Mouse (Mus musculus) heart, adult 2 months (tissue): ENCODE data around the gene Hivep2. TPM values are rescaled to one million over a fixed set of nuclear protein-coding genes. Genes with fewer than 3 reads are reported as not detected.
A peak's percentile ranks its signal among the peaks of the same experiment; 100 is the strongest.

Source experiments
- DNase-seq, 2 experiments: peaks; one replicate each; pipeline ENCODE4 v3.0.0; 2021
- H3K27ac ChIP-seq: fragments of 200-600 bp; 2 replicates; pipeline ENCODE4 v1.8.1; 2022
- H3K27me3 ChIP-seq: fragments of 200-500 bp; 2 replicates; pipeline ENCODE4 v1.6.1; 2012; ENCODE audit warnings: mild to moderate bottlenecking, low read length, inconsistent platforms, mixed read lengths; ENCODE audit not compliant: control insufficient read depth, insufficient read depth
- H3K36me3 ChIP-seq: fragments of 200-500 bp; 2 replicates; pipeline ENCODE4 v1.6.1; 2012; ENCODE audit warnings: low read length, inconsistent platforms; ENCODE audit not compliant: control insufficient read depth, insufficient read depth
- H3K4me1 ChIP-seq: fragments of 200-500 bp; 2 replicates; pipeline ENCODE4 v1.6.1; 2011; ENCODE audit warnings: low read length; ENCODE audit not compliant: control insufficient read depth, insufficient read depth
- H3K4me3 ChIP-seq: fragments of 200-600 bp; 2 replicates; pipeline ENCODE4 v1.8.1; 2022
- H3K79me2 ChIP-seq: fragments of 200-500 bp; replicated peaks from 2 replicates; pipeline ENCODE4 v1.6.1; 2012; ENCODE audit warnings: mild to moderate bottlenecking, inconsistent platforms, low read length, moderate library complexity, mixed read lengths; ENCODE audit not compliant: control insufficient read depth, insufficient read depth
- H3K9ac ChIP-seq: fragments of 200-500 bp; 2 replicates; pipeline ENCODE4 v1.6.1; 2012; ENCODE audit warnings: low read depth, mild to moderate bottlenecking, control low read depth, inconsistent platforms, low read length, mixed read lengths
- CTCF ChIP-seq: fragments of 200-600 bp; IDR thresholded peaks from 2 replicates; pipeline ENCODE4 v1.8.1; 2022; ENCODE audit warnings: antibody characterized with exemption, mild to moderate bottlenecking, moderate library complexity
- EP300 ChIP-seq: fragments of 200-500 bp; IDR thresholded peaks from 2 replicates; pipeline ENCODE4 v1.6.1; 2011; ENCODE audit warnings: low read depth, low read length, control low read depth; ENCODE audit not compliant: insufficient read depth
- POLR2A ChIP-seq: fragments of 200-500 bp; IDR thresholded peaks from 2 replicates; pipeline ENCODE4 v1.6.1; 2011; ENCODE audit warnings: mild to moderate bottlenecking, low read depth, low read length, control low read depth; ENCODE audit not compliant: insufficient read depth
- WGBS: fragments of 180-500 bp; shearing (Covaris S2); methylation state at CpG from one replicate; pipeline ENCODE4 v1.1.7; 2018; 5-methylcytosine and 5-hydroxymethylcytosine counted together
- intact Hi-C: fragments of 180-260 bp; cut with DNase I; formaldehyde crosslinking; loops from one replicate; pipeline ENCODE4 v1.15.1; 2025
- polyA plus RNA-seq: library from polyadenylated mRNA; depleted of rRNA; stranded (reverse); fragments of >200 nt; gene quantifications from 2 replicates; pipeline ENCODE4 v1.2.3, GENCODE M21; 2012
- total RNA-seq, 2 experiments: library from RNA; stranded (reverse); gene quantifications; 2 replicates each; pipeline ENCODE4 v1.2.3; 2021

The Hivep2 gene
- total and polyA plus RNA-seq, 3 experiments: 5.3 to 22.6 (median 20.9) TPM

DNA sequence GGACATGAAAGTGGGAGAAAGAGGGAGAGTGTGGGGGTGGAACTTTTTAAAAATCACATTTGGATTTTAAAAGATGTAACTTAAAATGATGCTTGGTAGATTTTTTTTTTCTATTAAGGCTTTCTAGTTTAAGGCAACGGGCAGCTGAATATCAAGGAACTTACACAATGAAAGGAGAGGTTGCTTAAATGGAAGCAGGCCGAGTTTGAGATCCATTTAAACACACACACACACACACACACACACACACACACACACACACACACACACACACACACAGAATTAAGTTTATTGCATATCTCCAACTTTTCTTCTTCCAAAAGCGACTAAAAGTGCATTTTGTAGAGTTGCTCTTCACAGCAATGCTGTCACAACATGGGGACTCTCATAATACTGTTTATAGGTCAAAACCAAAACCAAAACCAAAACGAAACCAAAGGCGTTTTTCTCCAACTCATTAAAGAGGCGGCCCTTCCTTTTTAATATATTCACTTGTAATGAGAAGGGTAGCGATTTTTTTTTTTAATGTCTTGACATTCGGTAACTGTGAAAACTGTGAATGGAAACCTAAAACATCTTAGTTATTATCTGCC, 1.9 kb upstream of the Hivep2 start:
- no peaks in the 10 kb centered on the region for H3K79me2 ChIP-seq
- TF ChIP-seq EP300 (no peak), POLR2A (no peak), CTCF (no peak)
- intact Hi-C loops: loop anchor here (2.0 kb wide), 3 partner anchors 85 to 125 kb away; no protein-coding TSS in a partner anchor
- peak overlapping the region; percentile 36; the same call in 1 of the 2 replicates for H3K9ac ChIP-seq
- H3K4me3 ChIP-seq: peak overlapping the region; percentile 95
- 8% methylated on average over 8 of the region's 8 CpGs for WGBS
- no peaks in the 10 kb centered on the region for H3K27me3 ChIP-seq
- no peak for DNase-seq
- peaks cover 2% of the 10 kb centered on the region; the same call in 1 of the 2 replicates for H3K36me3 ChIP-seq
- peak overlapping the region; percentile 96 for H3K27ac ChIP-seq
- no peaks in the 10 kb centered on the region for H3K4me1 ChIP-seq

GRCm38 (mm10) chr10:13964501-13965281, 1.2 kb upstream of the Hivep2 start:
- H3K27ac ChIP-seq: peak overlapping the region; percentile 96
- peak; percentile 95 to 97 for DNase-seq
- TF ChIP-seq EP300 (peak; percentile 73; the same call in 1 of the 2 replicates), POLR2A (peak; percentile 79), CTCF (peak; percentile 41)
- H3K79me2 ChIP-seq: no peaks in the 10 kb centered on the region
- intact Hi-C loops: loop anchor here (1.0 to 5.0 kb wide), 6 partner anchors 84 to 412 kb away; partner anchors contain the start of genes Adat2 and Pex3
- peak overlapping the region; percentile 92 for H3K9ac ChIP-seq
- WGBS: under 1% methylated on average over 64 of the region's 65 CpGs
- H3K27me3 ChIP-seq: no peaks in the 10 kb centered on the region
- H3K36me3 ChIP-seq: peaks cover 2% of the 10 kb centered on the region; the same call in 1 of the 2 replicates
- no peaks in the 10 kb centered on the region for H3K4me1 ChIP-seq
- H3K4me3 ChIP-seq: peak overlapping the region; percentile 95

- peak; percentile 90 to 94 for DNase-seq
- intact Hi-C loops: loop anchor here (1.0 to 5.0 kb wide), 6 partner anchors 83 to 413 kb away; partner anchors contain the start of genes Adat2 and Pex3
- WGBS: under 1% methylated on average over 53 of the region's 54 CpGs
These were observed 430 bp upstream of the Hivep2 start for GRCm38 (mm10) chr10:13965316-13965973.

GRCm38 (mm10) chr10:13966830-13967450, 1.1 kb downstream of the Hivep2 start:
- H3K27me3 ChIP-seq: no peaks in the 10 kb centered on the region
- intact Hi-C loops: loop anchor here (1.0 to 5.0 kb wide), 5 partner anchors 16 to 415 kb away; partner anchors contain the start of genes Adat2 and Pex3
- no peaks in the 10 kb centered on the region; the same call in 1 of the 2 replicates for H3K4me1 ChIP-seq
- no peaks in the 10 kb centered on the region for H3K79me2 ChIP-seq
- H3K36me3 ChIP-seq: peaks cover 2% of the 10 kb centered on the region; the same call in 1 of the 2 replicates
- peak overlapping the region; percentile 89 for H3K9ac ChIP-seq
- DNase-seq: peak; percentile 81 to 84
- peak overlapping the region; percentile 95 for H3K4me3 ChIP-seq
- TF ChIP-seq EP300 (0 out of 2 replicates have a peak, but pooled peaks have one; percentile 12), CTCF (peak; percentile 30), POLR2A (no peak)
- peak overlapping the region; percentile 96 for H3K27ac ChIP-seq
- 1% methylated on average over 63 of the region's 66 CpGs for WGBS

More at GRCm38 (mm10) chr10:13965316-13965973, 430 bp upstream of the Hivep2 start:
- Histone ChIP-seq H3K9ac (peak overlapping the region; percentile 92), H3K4me3 (peak overlapping the region; percentile 95), H3K27ac (peak overlapping the region; percentile 96), H3K27me3 (no peaks in the 10 kb centered on the region), H3K36me3 (peaks cover 2% of the 10 kb centered on the region; the same call in 1 of the 2 replicates), H3K79me2 (no peaks in the 10 kb centered on the region), H3K4me1 (no peaks in the 10 kb centered on the region; the same call in 1 of the 2 replicates)
- TF ChIP-seq POLR2A (peak; percentile 94), CTCF (no peak), EP300 (0 out of 2 replicates have a peak, but pooled peaks have one; percentile 67)
